Mouse (Mus musculus) liver, postnatal 0 days (tissue): Measurements from ENCODE around the gene Abcc3. TPM values are rescaled to one million over a fixed set of nuclear protein-coding genes. Genes with fewer than 3 reads are reported as not detected.
A peak's percentile ranks its signal among the peaks of the same experiment; 100 is the strongest.

ENCODE experiments used
- ATAC-seq: fragments of 200-750 bp; cut with Nextera tagmentation; 2 replicates; pipeline ENCODE4 v1.8.0; 2017; ENCODE audit warnings: mild to moderate bottlenecking, moderate library complexity
- DNase-seq: peaks from one replicate; pipeline ENCODE4 v3.0.0-alpha.2; 2016
- H3K27ac ChIP-seq: fragments of 300-500 bp; sonication (generic); 2 replicates; pipeline ENCODE4 v1.5.1; 2014; ENCODE audit warnings: antibody characterized with exemption, moderate library complexity, mild to moderate bottlenecking, low read depth
- H3K27me3 ChIP-seq: fragments of 300-500 bp; sonication (generic); 2 replicates; pipeline ENCODE4 v1.6.1; 2014; ENCODE audit warnings: low read length, control low read depth, mixed read lengths; ENCODE audit not compliant: insufficient read depth
- H3K36me3 ChIP-seq: fragments of 300-500 bp; sonication (generic); replicated peaks from 2 replicates; pipeline ENCODE4 v1.6.1; 2014; ENCODE audit warnings: mild to moderate bottlenecking, control low read depth, low read length, moderate library complexity, mixed read lengths; ENCODE audit not compliant: insufficient read depth
- H3K4me1 ChIP-seq: fragments of 300-500 bp; sonication (generic); 2 replicates; pipeline ENCODE4 v1.6.1; 2014; ENCODE audit warnings: antibody characterized with exemption, mild to moderate bottlenecking, control low read depth; ENCODE audit not compliant: insufficient read depth
- H3K4me2 ChIP-seq: fragments of 300-500 bp; sonication (generic); 2 replicates; pipeline ENCODE4 v1.6.1; 2014; ENCODE audit warnings: low read depth, mild to moderate bottlenecking, low read length, moderate library complexity, mixed read lengths
- H3K4me3 ChIP-seq: fragments of 300-500 bp; sonication (generic); 2 replicates; pipeline ENCODE4 v1.5.1; 2014; ENCODE audit warnings: low read depth, low read length
- H3K9ac ChIP-seq: fragments of 300-500 bp; sonication (generic); replicated peaks from 2 replicates; pipeline ENCODE4 v1.6.1; 2014; ENCODE audit warnings: mild to moderate bottlenecking, moderate library complexity
- H3K9me3 ChIP-seq: fragments of 300-500 bp; sonication (generic); 2 replicates; pipeline ENCODE4 v1.6.1; 2016; ENCODE audit warnings: mild to moderate bottlenecking, control low read depth, low read length, mixed read lengths
- CTCF ChIP-seq: sonication (generic); IDR thresholded peaks from 2 replicates; pipeline ENCODE4 v1.5.1; 2016; ENCODE audit warnings: antibody characterized with exemption, low read depth
- EP300 ChIP-seq: IDR thresholded peaks from 2 replicates; pipeline ENCODE4 v1.6.1; 2016; ENCODE audit warnings: antibody characterized with exemption, low read depth, mild to moderate bottlenecking
- WGBS: fragments of 180-500 bp; shearing (Covaris S2); extraction: QIAGEN DNeasy Blood & Tissue Kit; methylation state at CpG from one replicate; pipeline ENCODE4 v1.1.7; 2014; ENCODE audit not compliant: insufficient replicate concordance; 5-methylcytosine and 5-hydroxymethylcytosine counted together
- polyA plus RNA-seq: library from polyadenylated mRNA; unstranded; fragments of >200 nt; fragmentation: Nextera tagmentation; extraction: Ambion mirVana; gene quantifications from 2 replicates; pipeline ENCODE4 v1.2.1, GENCODE M21; 2015

Abcc3 gene
- polyA plus RNA-seq, 1 experiment from 2014 or later = 8.3 TPM

GRCm38 (mm10) chr11:94345926-94346325, 46.9 kb downstream of the Abcc3 start:
- Histone ChIP-seq H3K9ac (no peak overlapping the region), H3K36me3 (no peaks in the 10 kb centered on the region), H3K4me3 (no peak overlapping the region), H3K4me1 (peaks cover 17% of the 10 kb centered on the region; the same call in 1 of the 2 replicates), H3K4me2 (no peak overlapping the region), H3K27me3 (no peaks in the 10 kb centered on the region), H3K9me3 (no peaks in the 10 kb centered on the region), H3K27ac (no peak overlapping the region)
- no peak for DNase-seq
- 81% methylated on average over 10 of the region's 10 CpGs for WGBS
- no peak for ATAC-seq
- TF ChIP-seq EP300 = no peak
- no peak for TF ChIP-seq CTCF

GRCm38 (mm10) chr11:94344470-94344869, 48.3 kb downstream of the Abcc3 start:
- no peak overlapping the region for H3K4me2 ChIP-seq
- DNase-seq (no peak), ATAC-seq (no peak)
- H3K9me3 ChIP-seq = no peaks in the 10 kb centered on the region
- TF ChIP-seq EP300 = no peak
- TF ChIP-seq CTCF = no peak
- WGBS = 54% methylated on average over 1 of the region's 1 CpGs
- no peak overlapping the region for H3K27ac ChIP-seq
- peaks cover 4% of the 10 kb centered on the region for H3K36me3 ChIP-seq
- no peak overlapping the region for H3K4me3 ChIP-seq
- H3K9ac ChIP-seq = no peak overlapping the region
- H3K4me1 ChIP-seq = peaks cover 14% of the 10 kb centered on the region; the same call in 1 of the 2 replicates
- H3K27me3 ChIP-seq = no peaks in the 10 kb centered on the region

- Histone ChIP-seq H3K27ac (no peak overlapping the region), H3K4me2 (no peak overlapping the region), H3K9me3 (no peaks in the 10 kb centered on the region), H3K27me3 (no peaks in the 10 kb centered on the region), H3K36me3 (peaks cover 8% of the 10 kb centered on the region), H3K4me3 (no peak overlapping the region), H3K4me1 (peaks cover 14% of the 10 kb centered on the region; the same call in 1 of the 2 replicates), H3K9ac (no peak overlapping the region)
- no peak for TF ChIP-seq EP300
- TF ChIP-seq CTCF = no peak
- DNase-seq (no peak), ATAC-seq (no peak)
- 57% methylated on average over 5 of the region's 5 CpGs for WGBS
Measured at GRCm38 (mm10) chr11:94343955-94344358, 48.8 kb downstream of the Abcc3 start.

GRCm38 (mm10) chr11:94342114-94342905, 50.5 kb downstream of the Abcc3 start:
- 56% methylated on average over 13 of the region's 13 CpGs for WGBS
- Histone ChIP-seq H3K9me3 (no peaks in the 10 kb centered on the region), H3K4me3 (no peak overlapping the region), H3K36me3 (peaks cover 20% of the 10 kb centered on the region), H3K27ac (no peak overlapping the region), H3K9ac (no peak overlapping the region), H3K4me1 (peaks cover 14% of the 10 kb centered on the region; the same call in 1 of the 2 replicates), H3K27me3 (no peaks in the 10 kb centered on the region), H3K4me2 (no peak overlapping the region)
- no peak for DNase-seq
- no peak for ATAC-seq
- TF ChIP-seq CTCF (no peak), EP300 (no peak)

- H3K4me1 ChIP-seq = peaks cover 3% of the 10 kb centered on the region; the same call in 1 of the 2 replicates
- WGBS = 68% methylated on average over 10 of the region's 10 CpGs
- TF ChIP-seq EP300 (no peak), CTCF (no peak)
- ATAC-seq = peak; percentile 44; the same call in 1 of the 2 replicates
- H3K4me2 ChIP-seq = no peak overlapping the region
- H3K9me3 ChIP-seq = no peaks in the 10 kb centered on the region
- no peak for DNase-seq
- H3K36me3 ChIP-seq = peaks cover 25% of the 10 kb centered on the region
- H3K27me3 ChIP-seq = no peaks in the 10 kb centered on the region
- H3K27ac ChIP-seq = no peak overlapping the region
- no peak overlapping the region for H3K4me3 ChIP-seq
- no peak overlapping the region for H3K9ac ChIP-seq
Measured at GRCm38 (mm10) chr11:94340948-94341933, 51.6 kb downstream of the Abcc3 start.
